In the genomic region with DNA sequence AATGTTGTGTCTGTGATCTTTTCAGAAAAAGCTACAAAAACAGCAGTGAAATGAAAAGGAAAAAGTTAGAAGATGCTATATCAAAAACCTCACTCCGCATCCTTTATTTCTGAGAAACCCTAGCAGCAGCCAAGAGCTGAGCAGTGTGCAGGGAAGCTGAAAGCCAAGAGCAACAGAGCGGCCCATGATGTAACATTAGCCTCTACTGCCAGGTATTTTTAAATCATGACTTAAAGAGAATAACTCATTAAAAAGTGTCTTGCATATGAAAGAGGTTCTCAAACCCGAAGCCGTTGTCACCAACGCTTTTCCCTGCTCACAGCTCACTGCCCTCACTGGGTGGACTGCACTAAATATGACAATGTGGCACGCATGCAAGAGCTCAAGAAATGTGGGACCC, we compare ENCODE assay signal across 23 mouse cellular contexts.
"Had no signal": no experiment of that assay in that cellular context is flagged by ENCODE, and none has a peak within 500 bp of the region (broad histone marks: within the 10 kb centered on the region; RNA-seq: fewer than 3 reads in every experiment).

No protein-coding gene starts in this region.

- H3K9ac ChIP-seq: kidney, embryonic 15.5 days; limb, embryonic 12.5 days; liver, embryonic 12.5 days; liver, embryonic 15.5 days; lung, embryonic 15.5 days; midbrain, embryonic 12.5 days; midbrain, embryonic 15.5 days; neural tube, embryonic 12.5 days; neural tube, embryonic 15.5 days; stomach, embryonic 15.5 days had no signal

- H3K27me3 ChIP-seq: kidney, embryonic 15.5 days; limb, embryonic 12.5 days; liver, embryonic 12.5 days; liver, embryonic 15.5 days; lung, embryonic 15.5 days; midbrain, embryonic 12.5 days; midbrain, embryonic 15.5 days; neural tube, embryonic 12.5 days; neural tube, embryonic 15.5 days; stomach, embryonic 15.5 days had no signal

- H3K27ac ChIP-seq: kidney, embryonic 15.5 days; left cerebral cortex, adult 2 months; limb, embryonic 12.5 days; liver, embryonic 12.5 days; liver, embryonic 15.5 days; lung, embryonic 15.5 days; midbrain, embryonic 12.5 days; midbrain, embryonic 15.5 days; neural tube, embryonic 12.5 days; neural tube, embryonic 15.5 days; stomach, embryonic 15.5 days had no signal

- H3K4me3 ChIP-seq: kidney, embryonic 15.5 days; left cerebral cortex, adult 2 months; limb, embryonic 12.5 days; liver, embryonic 12.5 days; liver, embryonic 15.5 days; lung, embryonic 15.5 days; midbrain, embryonic 12.5 days; midbrain, embryonic 15.5 days; neural tube, embryonic 12.5 days; neural tube, embryonic 15.5 days; stomach, embryonic 15.5 days had no signal

- H3K9me3 ChIP-seq: kidney, embryonic 15.5 days; limb, embryonic 12.5 days; liver, embryonic 12.5 days; liver, embryonic 15.5 days; lung, embryonic 15.5 days; midbrain, embryonic 12.5 days; midbrain, embryonic 15.5 days; neural tube, embryonic 12.5 days; neural tube, embryonic 15.5 days; stomach, embryonic 15.5 days had no signal

- ATAC-seq: inflammation-experienced regulatory T-cells, adult 6 months; liver, embryonic 12.5 days; midbrain, embryonic 15.5 days had no signal

- H3K4me2 ChIP-seq: kidney, embryonic 15.5 days; limb, embryonic 12.5 days; lung, embryonic 15.5 days; midbrain, embryonic 12.5 days; midbrain, embryonic 15.5 days; neural tube, embryonic 12.5 days; neural tube, embryonic 15.5 days; stomach, embryonic 15.5 days had no signal

- H3K4me1 ChIP-seq: limb, embryonic 12.5 days; midbrain, embryonic 12.5 days; midbrain, embryonic 15.5 days; neural tube, embryonic 12.5 days; neural tube, embryonic 15.5 days; stomach, embryonic 15.5 days had no signal

- DNase-seq: kidney, postnatal 10 days; layer of hippocampus, postnatal 36 days; liver; lung, adult 18-20 months; lung, postnatal 10 days; lung, postnatal 36 days; right cerebral cortex, adult 18-20 months; right cerebral cortex, postnatal 14 days; right cerebral cortex, postnatal 4 days; spleen, adult 18-20 months; thymus, postnatal 25 days had no signal
